Mouse (Mus musculus) neural tube, embryonic 15.5 days (tissue): ENCODE data around the gene Olfr574. TPM values are rescaled to one million over a fixed set of nuclear protein-coding genes. Genes with fewer than 3 reads are reported as not detected.

Source experiments
- ATAC-seq: fragments of 200-750 bp; cut with Nextera tagmentation; 2 replicates; pipeline ENCODE4 v1.8.0; 2017; ENCODE audit warnings: mild to moderate bottlenecking, moderate TSS enrichment, moderate library complexity; ENCODE audit not compliant: low FRiP score
- H3K27ac ChIP-seq: fragments of 300-500 bp; sonication (generic); replicated peaks from 2 replicates; pipeline ENCODE4 v1.5.1; 2015; ENCODE audit warnings: mild to moderate bottlenecking, inconsistent platforms
- H3K27me3 ChIP-seq: fragments of 300-500 bp; sonication (generic); replicated peaks from 2 replicates; pipeline ENCODE4 v1.6.1; 2015; ENCODE audit warnings: inconsistent platforms
- H3K36me3 ChIP-seq: fragments of 300-500 bp; sonication (generic); 2 replicates; pipeline ENCODE4 v1.6.1; 2015; ENCODE audit warnings: inconsistent platforms
- H3K4me1 ChIP-seq: fragments of 300-500 bp; sonication (generic); 2 replicates; pipeline ENCODE4 v1.6.1; 2015; ENCODE audit warnings: inconsistent platforms
- H3K4me2 ChIP-seq: fragments of 300-500 bp; sonication (generic); 2 replicates; pipeline ENCODE4 v1.6.1; 2015; ENCODE audit warnings: inconsistent platforms, mild to moderate bottlenecking, moderate library complexity
- H3K4me3 ChIP-seq: fragments of 300-500 bp; sonication (generic); replicated peaks from 2 replicates; pipeline ENCODE4 v1.5.1; 2015; ENCODE audit warnings: mild to moderate bottlenecking, inconsistent platforms
- H3K9ac ChIP-seq: fragments of 300-500 bp; sonication (generic); replicated peaks from 2 replicates; pipeline ENCODE4 v1.6.1; 2015; ENCODE audit warnings: mild to moderate bottlenecking, inconsistent platforms
- H3K9me3 ChIP-seq: fragments of 300-500 bp; sonication (generic); replicated peaks from 2 replicates; pipeline ENCODE4 v1.6.1; 2016; ENCODE audit warnings: inconsistent platforms
- WGBS: fragments of 180-500 bp; shearing (Covaris S2); methylation state at CpG from one replicate; pipeline ENCODE4 v1.1.7; 2015; ENCODE audit warnings: mixed read lengths; 5-methylcytosine and 5-hydroxymethylcytosine counted together
- polyA plus RNA-seq: library from polyadenylated mRNA; unstranded; fragments of >200 nt; fragmentation: Nextera tagmentation; extraction: Ambion mirVana; gene quantifications from 2 replicates; pipeline ENCODE4 v1.2.1, GENCODE M21; 2015

The Olfr574 gene
- polyA plus RNA-seq, 1 experiment from 2014 or later: not detected

DNA sequence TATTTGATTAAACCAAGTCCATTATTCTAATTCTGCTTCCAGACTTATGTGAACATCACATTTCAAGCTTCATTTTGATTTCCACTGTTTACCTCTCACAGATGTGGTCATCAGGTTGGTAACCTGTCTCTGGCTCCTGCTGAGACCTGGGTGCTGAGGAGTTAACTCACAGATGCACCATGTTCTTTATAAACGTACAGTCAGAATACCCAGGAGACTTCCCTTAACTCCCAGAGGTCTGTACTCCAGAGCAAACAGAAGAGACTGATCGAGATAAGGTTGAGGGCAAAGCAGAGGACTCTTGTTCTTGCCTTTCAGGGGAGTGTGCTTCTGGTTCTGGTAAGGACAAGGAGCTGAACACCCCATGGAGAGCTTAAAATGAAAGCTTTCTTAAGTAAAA is 14.1 kb downstream of the Olfr574 start, which contains the start of gene Olfr576:
TSS of gene Olfr576 (plus strand) at position 301 of the 400 bp plus-strand sequence.
- Histone ChIP-seq H3K4me2 (no peak within 1 kb of the TSS), H3K4me3 (no peak within 1 kb of the TSS), H3K36me3 (no peaks in the 10 kb centered on the region), H3K9ac (no peak within 1 kb of the TSS), H3K4me1 (no peaks in the 10 kb centered on the region), H3K27me3 (no peaks in the 10 kb centered on the region), H3K27ac (no peak within 1 kb of the TSS), H3K9me3 (no peaks in the 10 kb centered on the region)
- ATAC-seq: no peak
- WGBS: 58% methylated on average over 2 of the region's 2 CpGs

DNA sequence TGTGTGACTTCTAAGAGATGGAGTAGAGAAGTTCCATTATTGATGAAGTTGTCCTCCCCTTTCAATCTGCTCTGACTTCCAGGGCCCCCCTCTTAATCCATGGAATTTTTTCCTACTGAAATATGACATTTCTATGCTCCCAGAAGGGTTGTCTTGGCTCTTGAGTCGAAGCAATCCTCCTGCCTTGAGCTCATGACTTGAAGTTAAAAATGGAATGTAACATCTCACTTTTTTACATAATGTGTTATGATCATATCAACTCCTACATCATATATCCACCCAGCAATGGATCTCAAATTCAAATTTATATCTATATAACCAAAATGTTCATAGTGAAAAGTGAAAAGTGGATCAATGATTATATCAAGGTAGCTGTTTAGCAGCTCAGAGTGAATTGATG is 26.1 kb downstream of the Olfr574 start:
- 58% methylated on average over 1 of the region's 1 CpGs for WGBS
- no peak overlapping the region for H3K4me2 ChIP-seq

DNA sequence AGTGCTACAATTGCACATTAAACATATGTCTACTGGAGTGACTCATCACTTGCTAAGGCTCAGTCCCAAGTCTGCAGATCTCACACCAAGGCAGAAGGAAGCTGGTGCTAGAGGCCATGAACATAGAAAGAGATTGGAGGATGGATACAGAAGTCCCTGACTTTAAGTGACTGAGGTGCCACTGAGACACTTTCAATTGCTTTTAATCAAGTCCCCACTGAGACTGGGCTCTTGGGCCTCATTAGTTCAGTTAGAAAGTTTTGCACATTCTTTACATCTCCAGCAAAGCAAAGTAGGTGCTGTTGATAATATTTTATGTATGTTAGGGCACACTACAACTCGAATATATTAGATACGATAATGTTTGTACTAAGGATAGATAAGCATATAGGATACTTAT is 27.6 kb downstream of the Olfr574 start, which contains the start of gene Olfr577:
TSS of gene Olfr577 (minus strand) at position 101 of the 400 bp plus-strand sequence.
- H3K36me3 ChIP-seq: no peaks in the 10 kb centered on the region
- no peak within 1 kb of the TSS for H3K9ac ChIP-seq
- H3K4me1 ChIP-seq: no peaks in the 10 kb centered on the region
- H3K4me3 ChIP-seq: no peak within 1 kb of the TSS
- H3K27me3 ChIP-seq: no peaks in the 10 kb centered on the region
- no peak within 1 kb of the TSS for H3K27ac ChIP-seq
- H3K4me2 ChIP-seq: no peak within 1 kb of the TSS
- no peaks in the 10 kb centered on the region for H3K9me3 ChIP-seq
- 85% methylated on average over 2 of the region's 2 CpGs for WGBS
- no peak for ATAC-seq

More for the DNA sequence above, 26.1 kb downstream of the Olfr574 start:
- H3K9me3 ChIP-seq: no peaks in the 10 kb centered on the region
- no peak overlapping the region for H3K4me3 ChIP-seq
- ATAC-seq: no peak
- no peaks in the 10 kb centered on the region for H3K36me3 ChIP-seq
- no peak overlapping the region for H3K9ac ChIP-seq
- no peak overlapping the region for H3K27ac ChIP-seq
- no peaks in the 10 kb centered on the region for H3K27me3 ChIP-seq
- no peaks in the 10 kb centered on the region for H3K4me1 ChIP-seq

DNA sequence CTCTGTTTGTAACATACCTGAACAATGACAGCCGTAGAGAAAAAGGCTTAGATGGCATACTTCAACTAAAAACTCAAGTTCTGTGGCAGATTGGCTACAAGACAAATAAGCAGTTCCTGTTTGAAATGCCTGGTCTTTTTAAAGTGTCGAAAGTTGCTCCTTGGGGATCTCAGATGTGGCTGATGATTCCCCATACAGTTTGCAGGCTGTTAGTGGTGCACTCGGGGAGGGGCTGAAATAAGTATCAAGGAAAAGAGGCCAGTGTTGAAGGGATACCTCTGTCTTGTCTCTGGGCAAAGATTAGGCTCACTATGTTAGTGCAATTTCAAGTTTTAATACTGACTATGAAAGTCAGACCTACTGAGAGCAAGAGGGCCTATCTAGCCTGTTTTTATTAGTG is 41.0 kb downstream of the Olfr574 start, which contains the start of gene Olfr578:
TSS of gene Olfr578 (minus strand) at position 101 of the 400 bp plus-strand sequence.
- Histone ChIP-seq H3K4me3 (no peak within 1 kb of the TSS), H3K4me1 (no peaks in the 10 kb centered on the region), H3K4me2 (no peak within 1 kb of the TSS), H3K27ac (no peak within 1 kb of the TSS), H3K27me3 (no peaks in the 10 kb centered on the region), H3K36me3 (no peaks in the 10 kb centered on the region), H3K9me3 (no peaks in the 10 kb centered on the region), H3K9ac (no peak within 1 kb of the TSS)
- 79% methylated on average over 3 of the region's 3 CpGs for WGBS
- no peak for ATAC-seq

Other genes with a start within 250 kb of the Olfr574 start
- gene Olfr558, start 246.3 kb upstream of the Olfr574 start, polyA plus RNA-seq: 0.22 and 0.54 TPM in 2 replicates
- gene Olfr33, start 229.4 kb upstream of the Olfr574 start, polyA plus RNA-seq: not detected in 2 replicates
- gene Olfr559, start 221.0 kb upstream of the Olfr574 start, polyA plus RNA-seq: not detected in 2 replicates
- not detected in 2 replicates for gene Olfr560, start 189.1 kb upstream of the Olfr574 start, polyA plus RNA-seq
- gene Olfr78, start 189.0 kb upstream of the Olfr574 start, polyA plus RNA-seq: 0.06 TPM in 1 of 2 replicates, not detected in the other
- not detected in 2 replicates for gene Olfr561, start 177.2 kb upstream of the Olfr574 start, polyA plus RNA-seq
- not detected in 2 replicates for gene Olfr564, start 145.0 kb upstream of the Olfr574 start, polyA plus RNA-seq
- gene Olfr566, start 89.7 kb upstream of the Olfr574 start, polyA plus RNA-seq: not detected in 2 replicates
- gene Olfr568, start 71.3 kb upstream of the Olfr574 start, polyA plus RNA-seq: not detected in 2 replicates
- not detected in 2 replicates for gene Olfr569, start 57.6 kb upstream of the Olfr574 start, polyA plus RNA-seq
- not detected in 2 replicates for gene Olfr570, start 53.9 kb upstream of the Olfr574 start, polyA plus RNA-seq
- not detected in 2 replicates for gene Olfr571, start 30.9 kb upstream of the Olfr574 start, polyA plus RNA-seq
- not detected in 2 replicates for gene Olfr572, start 24.1 kb upstream of the Olfr574 start, polyA plus RNA-seq
- gene Olfr573-ps1, start 5.9 kb upstream of the Olfr574 start, polyA plus RNA-seq: not detected in 2 replicates
- gene Olfr575, start 10.3 kb downstream of the Olfr574 start, polyA plus RNA-seq: not detected in 2 replicates
- gene Olfr576, start 14.2 kb downstream of the Olfr574 start, polyA plus RNA-seq: not detected in 2 replicates
- not detected in 2 replicates for gene Olfr577, start 27.5 kb downstream of the Olfr574 start, polyA plus RNA-seq
- not detected in 2 replicates for gene Olfr578, start 40.9 kb downstream of the Olfr574 start, polyA plus RNA-seq
- not detected in 2 replicates for gene Olfr582, start 89.6 kb downstream of the Olfr574 start, polyA plus RNA-seq
- gene Olfr583, start 102.8 kb downstream of the Olfr574 start, polyA plus RNA-seq: not detected in 2 replicates
- not detected in 2 replicates for gene Olfr584, start 133.4 kb downstream of the Olfr574 start, polyA plus RNA-seq
- gene Olfr585, start 149.3 kb downstream of the Olfr574 start, polyA plus RNA-seq: not detected in 2 replicates
- not detected in 2 replicates for gene Olfr586, start 177.2 kb downstream of the Olfr574 start, polyA plus RNA-seq
- not detected in 2 replicates for gene Olfr588-ps1, start 192.4 kb downstream of the Olfr574 start, polyA plus RNA-seq
- gene Olfr589, start 207.9 kb downstream of the Olfr574 start, polyA plus RNA-seq: not detected in 2 replicates
- not detected in 2 replicates for gene Olfr591, start 229.9 kb downstream of the Olfr574 start, polyA plus RNA-seq
- not detected in 2 replicates for gene Olfr592, start 236.3 kb downstream of the Olfr574 start, polyA plus RNA-seq